Mouse (Mus musculus): ENCODE measurements around the gene Itpk1.

Itpk1 gene

GRCm38 (mm10) chr12:102524216-102524615, 180.5 kb downstream of the Itpk1 start:
- in situ Hi-C loops (cut with MboI, MseI): loop anchor here in 1 of 2 experiments (10.0 kb wide), 1 partner anchor 541 kb away; no protein-coding TSS in a partner anchor

GRCm38 (mm10) chr12:102521777-102522319, 182.9 kb downstream of the Itpk1 start:
- in situ Hi-C loops (cut with MboI, MseI): loop anchor here in 1 of 2 experiments (10.0 kb wide), 1 partner anchor 543 kb away; no protein-coding TSS in a partner anchor

GRCm38 (mm10) chr12:102519929-102520720, 184.6 kb downstream of the Itpk1 start:
- in situ Hi-C loops (cut with MboI, MseI): loop anchor here in 1 of 2 experiments (10.0 kb wide), 1 partner anchor 545 kb away; no protein-coding TSS in a partner anchor
